Mouse (Mus musculus): ENCODE data around the gene Spata33. TPM values are rescaled to one million over a fixed set of nuclear protein-coding genes. Genes with fewer than 3 reads are reported as not detected.
A peak's percentile ranks its signal among the peaks of the same experiment; 100 is the strongest.
"Not testable (repeated sequence)": the region's sequence is repeated elsewhere in the genome, so short reads cannot be mapped to it uniquely, and the experiment has no call there.

The Spata33 gene
- polyA plus RNA-seq, 2 experiments from 2014 or later, result not detected

- ATAC-seq, result no peak
Observed at GRCm38 (mm10) chr8:123233300-123233699, 20.7 kb downstream of the Spata33 start.

- ATAC-seq, result no peak
Observed at GRCm38 (mm10) chr8:123233760-123234159, 21.1 kb downstream of the Spata33 start.

- ATAC-seq, result no peak
Observed at GRCm38 (mm10) chr8:123234918-123235519, 22.4 kb downstream of the Spata33 start.

GRCm38 (mm10) chr8:123235520-123236497, 23.2 kb downstream of the Spata33 start, which contains the start of gene Spata2l:
Gene Spata2l (minus strand): TSS chr8:123236233.
- ATAC-seq, result peak; percentile 99

- ATAC-seq, result no peak
Observed at GRCm38 (mm10) chr8:123239398-123239797, 26.8 kb downstream of the Spata33 start.

- no peak for ATAC-seq
Observed at GRCm38 (mm10) chr8:123242107-123242923, 29.7 kb downstream of the Spata33 start.

- no peak for ATAC-seq
Observed at GRCm38 (mm10) chr8:123243053-123243452, 30.4 kb downstream of the Spata33 start.

DNA sequence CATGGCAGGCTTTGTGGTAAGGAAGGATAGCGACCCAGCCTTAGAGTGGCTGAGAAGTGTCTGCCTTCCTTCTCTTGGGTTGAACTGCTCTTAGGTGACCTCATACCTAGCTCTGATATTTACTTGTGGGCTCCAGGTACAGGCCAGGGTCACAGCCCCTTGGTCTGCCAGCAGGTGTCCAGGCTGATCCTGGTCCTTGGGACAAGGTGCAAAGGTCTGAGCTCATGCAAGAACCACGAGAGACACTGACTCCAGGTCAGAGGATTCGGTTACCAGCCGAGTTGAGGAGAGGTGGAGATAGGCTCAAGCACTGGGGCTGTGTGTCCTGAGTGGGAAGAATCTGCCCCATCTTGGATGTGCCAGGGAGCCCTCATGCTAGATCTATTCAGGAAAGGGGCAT, 31.8 kb downstream of the Spata33 start:
- ATAC-seq, result no peak

DNA sequence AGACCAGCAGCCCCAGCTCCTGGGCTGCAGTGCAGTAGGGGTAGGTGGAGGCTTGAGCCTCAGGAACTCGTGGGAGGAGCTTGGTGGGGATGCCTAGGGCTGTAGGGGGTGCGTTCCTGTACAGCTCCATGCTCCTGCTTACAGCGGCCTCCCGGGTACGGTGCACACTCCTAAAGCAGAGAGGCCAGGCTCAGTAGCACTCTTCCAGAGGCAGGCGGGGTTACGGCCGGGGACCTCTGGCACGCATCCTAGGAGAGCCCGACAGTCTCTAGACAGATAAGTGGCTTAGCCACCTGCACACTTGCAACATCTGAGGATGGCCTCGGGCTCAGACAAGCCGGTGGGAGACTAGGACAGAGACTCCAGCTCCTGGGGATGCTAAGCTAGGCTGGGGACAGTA, 32.9 kb downstream of the Spata33 start:
- no peak for ATAC-seq

DNA sequence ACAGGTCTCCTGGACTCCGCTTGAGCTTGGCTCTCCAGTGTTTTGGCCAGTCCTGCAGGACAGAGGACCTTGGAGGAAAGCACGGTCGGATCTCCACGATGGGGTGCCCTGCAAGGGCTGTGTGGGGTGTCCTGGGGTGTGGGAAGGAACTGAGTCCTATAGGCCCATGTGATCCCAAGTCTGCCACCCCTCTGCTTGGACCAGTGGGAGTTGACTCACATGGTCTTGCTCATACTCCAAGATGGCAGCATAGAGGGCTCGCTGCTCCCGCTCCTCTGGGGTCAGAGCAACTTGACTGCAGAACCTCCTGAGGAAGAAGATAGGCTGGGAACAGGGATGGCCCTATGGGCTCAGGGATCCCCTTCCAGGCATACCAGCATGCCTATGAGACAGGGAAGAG, 35.1 kb downstream of the Spata33 start:
- ATAC-seq, result no peak

GRCm38 (mm10) chr8:123248596-123248995, 36.0 kb downstream of the Spata33 start:
- no peak for ATAC-seq

DNA sequence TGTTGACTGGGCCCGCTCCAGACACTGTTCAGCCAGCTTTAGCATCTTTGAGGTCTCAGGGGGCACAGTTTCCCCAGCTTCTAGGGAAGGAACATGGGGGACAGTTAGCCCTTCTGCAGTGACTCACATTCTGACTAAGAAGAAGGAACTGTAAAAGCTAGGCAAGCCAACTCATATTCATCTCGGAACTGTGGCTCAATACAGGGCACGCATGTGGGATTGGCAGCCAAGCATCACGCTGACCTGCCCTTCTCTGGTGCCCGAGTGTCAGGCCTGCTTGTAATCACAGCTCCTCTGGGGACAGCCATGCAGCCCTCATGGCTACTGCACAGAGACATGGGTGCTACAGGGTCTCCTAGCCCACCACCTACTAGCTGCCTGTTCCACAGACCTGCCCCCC, 38.3 kb downstream of the Spata33 start:
- no peak for ATAC-seq

DNA sequence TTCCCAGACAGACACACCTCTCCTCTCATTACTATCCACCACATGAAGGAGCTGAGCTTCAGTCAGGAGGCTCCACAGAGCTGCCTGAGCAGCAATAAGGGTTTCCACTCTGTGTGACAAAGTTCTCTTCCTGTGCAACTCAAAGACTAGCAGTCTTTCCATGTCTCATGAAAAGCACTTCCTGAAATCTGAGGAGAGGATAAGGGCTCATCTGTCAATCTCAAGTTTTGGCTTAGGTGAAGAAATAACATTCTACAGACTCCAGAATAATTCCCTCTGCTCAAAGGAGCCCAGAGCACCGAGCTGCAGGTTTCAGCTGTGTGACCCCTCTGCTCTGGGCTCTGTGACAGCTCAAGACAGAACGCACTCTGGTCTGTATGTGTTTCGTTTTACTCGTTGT, 40.3 kb downstream of the Spata33 start:
- ATAC-seq, result no peak

DNA sequence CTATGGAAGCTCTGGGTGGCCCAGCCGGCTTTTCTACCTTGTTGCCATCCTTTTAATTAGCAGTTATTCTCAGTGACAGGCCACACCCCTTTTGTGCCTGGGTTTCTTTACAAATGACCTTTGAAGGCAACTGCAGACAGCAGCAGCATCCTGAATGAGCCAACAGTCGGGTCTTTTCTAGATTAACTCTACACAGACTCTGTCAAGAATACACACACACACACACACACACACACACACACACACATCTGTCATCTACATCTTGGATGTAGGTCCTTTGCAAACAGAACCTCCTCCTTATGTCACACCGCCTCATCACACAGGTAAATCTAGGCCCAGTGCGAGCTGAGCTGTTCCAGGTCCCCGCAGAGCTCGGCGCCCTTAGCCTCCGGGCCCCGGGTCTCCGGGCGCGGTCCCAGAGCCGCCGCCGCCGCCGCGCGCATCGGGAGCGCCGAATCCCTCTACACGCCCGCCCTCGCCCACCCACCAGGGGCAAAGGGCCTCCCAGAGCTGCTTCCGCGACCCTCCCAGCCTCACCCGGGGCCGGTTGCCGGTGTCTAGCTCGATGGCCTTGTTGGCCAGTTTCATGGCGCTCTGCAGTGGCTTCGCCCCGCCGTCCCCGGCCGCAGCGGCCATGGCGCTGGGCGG, 40.9 kb downstream of the Spata33 start:
- peak; percentile 14 for ATAC-seq

- peak; percentile 77 for ATAC-seq
Observed at GRCm38 (mm10) chr8:123254099-123254885, 41.7 kb downstream of the Spata33 start, which contains the start of the genes Zfp276 and Vps9d1. Gene Zfp276 (plus strand): TSS chr8:123254195. Gene Vps9d1 (minus strand): TSS chr8:123254348.

GRCm38 (mm10) chr8:123255170-123255569, 42.5 kb downstream of the Spata33 start:
- ATAC-seq, result no peak

DNA sequence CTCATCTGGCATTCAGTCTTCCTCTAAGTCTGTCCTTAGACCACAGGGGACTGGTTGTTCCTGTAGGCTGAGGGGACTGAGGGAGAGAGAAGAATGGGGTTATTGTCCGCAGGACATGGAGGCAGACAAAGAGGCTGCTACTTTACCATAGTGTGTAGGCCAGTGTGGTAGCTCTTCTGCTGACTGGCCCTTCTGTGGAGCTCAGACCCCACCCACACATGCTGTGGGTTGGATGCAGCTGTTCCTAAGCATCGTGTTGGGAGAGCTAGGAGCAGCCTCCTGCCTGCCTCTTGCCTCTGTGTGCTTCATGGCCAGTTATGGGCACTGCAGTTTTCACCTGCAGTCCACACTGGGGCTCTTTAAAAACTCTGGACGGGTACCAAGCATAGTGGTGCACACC, 44.5 kb downstream of the Spata33 start:
- ATAC-seq, result no peak

DNA sequence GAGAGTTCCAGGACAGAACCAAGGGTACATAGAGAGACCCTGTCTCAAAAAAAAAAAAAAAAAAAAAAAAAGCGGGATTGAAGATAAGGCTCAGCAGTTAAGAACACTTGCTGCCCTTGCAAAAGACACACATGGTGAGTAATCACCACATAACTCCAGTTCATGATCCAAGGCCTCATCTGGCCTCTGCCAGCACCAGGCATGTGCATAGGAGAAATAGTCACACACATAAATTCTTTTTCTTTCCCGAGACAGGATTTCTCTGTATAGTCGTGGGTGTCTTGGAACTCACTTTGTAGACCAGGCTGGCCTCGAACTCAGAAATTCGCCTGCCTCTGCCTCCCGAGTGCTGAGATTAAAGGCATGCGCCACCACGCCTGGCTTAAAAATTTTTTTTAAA, 45.0 kb downstream of the Spata33 start:
- ATAC-seq, result not testable (repeated sequence)

DNA sequence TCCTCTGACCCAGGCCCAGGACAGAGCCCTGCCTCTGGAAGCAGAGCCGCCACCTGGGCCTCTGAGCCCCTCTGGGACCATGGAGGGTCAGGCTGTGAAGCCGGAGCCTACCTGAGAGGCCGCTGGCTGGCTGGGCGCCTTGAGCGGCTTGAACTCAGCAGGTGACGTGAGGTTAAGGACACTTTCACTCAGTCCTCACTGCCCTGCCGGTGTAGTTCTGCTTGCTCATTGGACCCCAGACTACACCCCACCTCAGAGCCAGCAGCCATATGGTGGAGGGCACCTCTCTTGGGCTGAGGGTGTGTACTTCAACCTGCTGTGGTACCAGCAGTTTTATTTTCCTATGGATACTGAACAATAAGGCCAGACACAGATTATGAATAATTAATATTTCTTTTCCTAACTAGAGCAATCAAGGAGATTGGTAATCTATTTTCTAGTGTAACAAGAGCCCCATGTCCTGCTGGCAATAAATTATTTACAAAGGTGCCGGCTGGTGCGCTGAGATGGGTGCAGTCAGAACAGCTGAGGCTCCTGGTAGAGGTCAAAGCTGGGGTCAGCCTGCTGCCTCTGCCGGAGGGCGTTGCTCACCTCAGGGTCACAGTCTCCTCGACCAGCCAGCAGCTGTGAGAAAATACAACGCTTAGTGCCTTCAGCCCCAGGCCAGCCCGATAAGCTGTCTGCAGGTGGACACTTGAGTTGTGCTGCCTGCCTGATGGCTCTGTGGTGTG, 55.5 kb downstream of the Spata33 start:
- no peak for ATAC-seq

GRCm38 (mm10) chr8:123271147-123271546, 58.5 kb downstream of the Spata33 start:
- ATAC-seq, result no peak
